Mouse (Mus musculus): ENCODE data around the gene Them7. TPM values are rescaled to one million over a fixed set of nuclear protein-coding genes. Genes with fewer than 3 reads are reported as not detected.

The Them7 gene
- total and polyA plus RNA-seq, 2 experiments: 21.8 to 45.9 TPM

- DNase-seq (ENCODE audit: extremely low read depth, low read depth, low spot score): no peak
- Histone ChIP-seq H3K4me3 (ENCODE audit: insufficient read depth, low read depth, low read length) (no peak overlapping the region), H3K79me2 (ENCODE audit: control insufficient read depth, insufficient read depth, low read length) (no peaks in the 10 kb centered on the region), H3K9ac (ENCODE audit: low read depth, low read length) (no peak overlapping the region), H3K4me1 (ENCODE audit: control insufficient read depth, insufficient read depth, low read length) (no peaks in the 10 kb centered on the region), H3K36me3 (ENCODE audit: control insufficient read depth, insufficient read depth, low read length) (no peaks in the 10 kb centered on the region), H3K27me3 (ENCODE audit: control insufficient read depth, insufficient read depth, low read length) (no peaks in the 10 kb centered on the region), H3K27ac (replicated peaks; ENCODE audit: insufficient read depth, low read depth, low read length) (no peak overlapping the region)
- WGBS: 88% methylated on average over 11 of the region's 11 CpGs
- no peak for TF ChIP-seq CTCF (IDR thresholded peaks at IDR 0.05; ENCODE audit: low read depth, low read length)
- TF ChIP-seq POLR2A (IDR thresholded peaks at IDR 0.05; ENCODE audit: extremely low read depth, insufficient read depth, low read length): no peak
Observed at GRCm38 (mm10) chr2:105261335-105261734, 37.2 kb downstream of the Them7 start.

- H3K27me3 ChIP-seq (ENCODE audit: control insufficient read depth, insufficient read depth, low read length): no peaks in the 10 kb centered on the region
- TF ChIP-seq CTCF (IDR thresholded peaks at IDR 0.05; ENCODE audit: low read depth, low read length) (no peak), POLR2A (IDR thresholded peaks at IDR 0.05; ENCODE audit: extremely low read depth, insufficient read depth, low read length) (no peak)
- no peak overlapping the region for H3K9ac ChIP-seq (ENCODE audit: low read depth, low read length)
- no peak overlapping the region for H3K4me3 ChIP-seq (ENCODE audit: insufficient read depth, low read depth, low read length)
- no peaks in the 10 kb centered on the region for H3K4me1 ChIP-seq (ENCODE audit: control insufficient read depth, insufficient read depth, low read length)
- no peak for DNase-seq (ENCODE audit: extremely low read depth, low read depth, low spot score)
- no peaks in the 10 kb centered on the region for H3K79me2 ChIP-seq (ENCODE audit: control insufficient read depth, insufficient read depth, low read length)
- no peaks in the 10 kb centered on the region for H3K36me3 ChIP-seq (ENCODE audit: control insufficient read depth, insufficient read depth, low read length)
- no peak overlapping the region for H3K27ac ChIP-seq (replicated peaks; ENCODE audit: insufficient read depth, low read depth, low read length)
- WGBS: 51% methylated on average over 2 of the region's 2 CpGs
Observed at GRCm38 (mm10) chr2:105263219-105263618, 39.1 kb downstream of the Them7 start.

GRCm38 (mm10) chr2:105282407-105283077, 58.4 kb downstream of the Them7 start:
- TF ChIP-seq POLR2A (IDR thresholded peaks at IDR 0.05; ENCODE audit: extremely low read depth, insufficient read depth, low read length) (no peak), CTCF (IDR thresholded peaks at IDR 0.05; ENCODE audit: low read depth, low read length) (no peak)
- H3K79me2 ChIP-seq (ENCODE audit: control insufficient read depth, insufficient read depth, low read length): no peaks in the 10 kb centered on the region; the same call in 1 of the 2 replicates
- WGBS: 76% methylated on average over 6 of the region's 6 CpGs
- DNase-seq (ENCODE audit: extremely low read depth, low read depth, low spot score): no peak
- H3K9ac ChIP-seq (ENCODE audit: low read depth, low read length): no peak overlapping the region
- H3K4me1 ChIP-seq (ENCODE audit: control insufficient read depth, insufficient read depth, low read length): no peaks in the 10 kb centered on the region
- no peak overlapping the region for H3K27ac ChIP-seq (replicated peaks; ENCODE audit: insufficient read depth, low read depth, low read length)
- H3K27me3 ChIP-seq (ENCODE audit: control insufficient read depth, insufficient read depth, low read length): no peaks in the 10 kb centered on the region
- H3K4me3 ChIP-seq (ENCODE audit: insufficient read depth, low read depth, low read length): no peak overlapping the region
- H3K36me3 ChIP-seq (ENCODE audit: control insufficient read depth, insufficient read depth, low read length): no peaks in the 10 kb centered on the region

- no peaks in the 10 kb centered on the region for H3K36me3 ChIP-seq (ENCODE audit: control insufficient read depth, insufficient read depth, low read length)
- no peaks in the 10 kb centered on the region for H3K4me1 ChIP-seq (ENCODE audit: control insufficient read depth, insufficient read depth, low read length)
- H3K27me3 ChIP-seq (ENCODE audit: control insufficient read depth, insufficient read depth, low read length): no peaks in the 10 kb centered on the region
- DNase-seq (ENCODE audit: extremely low read depth, low read depth, low spot score): peak; percentile 28
- no peak overlapping the region for H3K27ac ChIP-seq (replicated peaks; ENCODE audit: insufficient read depth, low read depth, low read length)
- TF ChIP-seq POLR2A (IDR thresholded peaks at IDR 0.05; ENCODE audit: extremely low read depth, insufficient read depth, low read length) (no peak), CTCF (IDR thresholded peaks at IDR 0.05; ENCODE audit: low read depth, low read length) (no peak)
- no peak overlapping the region for H3K4me3 ChIP-seq (ENCODE audit: insufficient read depth, low read depth, low read length)
- H3K9ac ChIP-seq (ENCODE audit: low read depth, low read length): no peak overlapping the region
- no peaks in the 10 kb centered on the region; the same call in 1 of the 2 replicates for H3K79me2 ChIP-seq (ENCODE audit: control insufficient read depth, insufficient read depth, low read length)
Observed at GRCm38 (mm10) chr2:105283811-105284210, 59.7 kb downstream of the Them7 start.

GRCm38 (mm10) chr2:105284855-105285254, 60.7 kb downstream of the Them7 start:
- H3K4me1 ChIP-seq (ENCODE audit: control insufficient read depth, insufficient read depth, low read length): no peaks in the 10 kb centered on the region
- DNase-seq (ENCODE audit: extremely low read depth, low read depth, low spot score): no peak
- no peaks in the 10 kb centered on the region for H3K27me3 ChIP-seq (ENCODE audit: control insufficient read depth, insufficient read depth, low read length)
- no peaks in the 10 kb centered on the region for H3K36me3 ChIP-seq (ENCODE audit: control insufficient read depth, insufficient read depth, low read length)
- no peak overlapping the region for H3K9ac ChIP-seq (ENCODE audit: low read depth, low read length)
- no peaks in the 10 kb centered on the region; the same call in 1 of the 2 replicates for H3K79me2 ChIP-seq (ENCODE audit: control insufficient read depth, insufficient read depth, low read length)
- H3K4me3 ChIP-seq (ENCODE audit: insufficient read depth, low read depth, low read length): no peak overlapping the region
- TF ChIP-seq CTCF (IDR thresholded peaks at IDR 0.05; ENCODE audit: low read depth, low read length) (no peak), POLR2A (IDR thresholded peaks at IDR 0.05; ENCODE audit: extremely low read depth, insufficient read depth, low read length) (no peak)
- H3K27ac ChIP-seq (replicated peaks; ENCODE audit: insufficient read depth, low read depth, low read length): no peak overlapping the region
- WGBS: 71% methylated on average over 4 of the region's 4 CpGs

- Histone ChIP-seq H3K36me3 (ENCODE audit: control insufficient read depth, insufficient read depth, low read length) (peaks cover 3% of the 10 kb centered on the region; the same call in 1 of the 2 replicates), H3K4me3 (ENCODE audit: insufficient read depth, low read depth, low read length) (no peak overlapping the region), H3K27me3 (ENCODE audit: control insufficient read depth, insufficient read depth, low read length) (no peaks in the 10 kb centered on the region), H3K9ac (ENCODE audit: low read depth, low read length) (no peak overlapping the region), H3K27ac (replicated peaks; ENCODE audit: insufficient read depth, low read depth, low read length) (no peak overlapping the region), H3K4me1 (ENCODE audit: control insufficient read depth, insufficient read depth, low read length) (no peaks in the 10 kb centered on the region), H3K79me2 (ENCODE audit: control insufficient read depth, insufficient read depth, low read length) (no peaks in the 10 kb centered on the region)
- no peak for DNase-seq (ENCODE audit: extremely low read depth, low read depth, low spot score)
- 67% methylated on average over 1 of the region's 1 CpGs for WGBS
- no peak for TF ChIP-seq CTCF (IDR thresholded peaks at IDR 0.05; ENCODE audit: low read depth, low read length)
- TF ChIP-seq POLR2A (IDR thresholded peaks at IDR 0.05; ENCODE audit: extremely low read depth, insufficient read depth, low read length): no peak
Observed at GRCm38 (mm10) chr2:105295823-105296222, 71.7 kb downstream of the Them7 start.

All from liver, adult 2 months (tissue).